Comparison of ENCODE assay signal across 13 mouse cellular contexts in genomic region chr10:51556005-51556404, GRCm38 (mm10). TPM values are rescaled to one million over a fixed set of nuclear protein-coding genes. Genes with fewer than 3 reads are reported as not detected.
"Had no signal": no experiment of that assay in that cellular context is flagged by ENCODE, and none has a peak within 500 bp of the region (broad histone marks: within the 10 kb centered on the region; RNA-seq: fewer than 3 reads in every experiment).

No protein-coding gene starts in this region.

- DNase-seq: kidney, adult 8-10 months; kidney, postnatal 25 days; layer of hippocampus, adult 9-11 months; layer of hippocampus, postnatal 36 days; lung, adult 18-20 months; right cerebral cortex, adult 18-20 months; right cerebral cortex, postnatal 25 days; thymus, postnatal 36 days had no signal

RNA-seq across cellular contexts. Expression of gene Fam162b, which starts 34.3 kb away (rescaled TPM):
- total RNA-seq: layer of hippocampus, adult 18-20 months; layer of hippocampus, postnatal 36 days; left cerebral cortex, adult 8-10 months; left cerebral cortex, postnatal 36 days; liver, adult 2 months; megakaryocyte-erythroid progenitor cell, adult 5-6 weeks had no signal
